Mouse (Mus musculus) ovary, adult 18-20 months (tissue): ENCODE measurements around the gene Gdf15.

Source experiments
- DNase-seq: peaks from one replicate; pipeline ENCODE4 v3.0.0; 2022; ENCODE audit warnings: low spot score, mixed read lengths

Gdf15 gene

DNA sequence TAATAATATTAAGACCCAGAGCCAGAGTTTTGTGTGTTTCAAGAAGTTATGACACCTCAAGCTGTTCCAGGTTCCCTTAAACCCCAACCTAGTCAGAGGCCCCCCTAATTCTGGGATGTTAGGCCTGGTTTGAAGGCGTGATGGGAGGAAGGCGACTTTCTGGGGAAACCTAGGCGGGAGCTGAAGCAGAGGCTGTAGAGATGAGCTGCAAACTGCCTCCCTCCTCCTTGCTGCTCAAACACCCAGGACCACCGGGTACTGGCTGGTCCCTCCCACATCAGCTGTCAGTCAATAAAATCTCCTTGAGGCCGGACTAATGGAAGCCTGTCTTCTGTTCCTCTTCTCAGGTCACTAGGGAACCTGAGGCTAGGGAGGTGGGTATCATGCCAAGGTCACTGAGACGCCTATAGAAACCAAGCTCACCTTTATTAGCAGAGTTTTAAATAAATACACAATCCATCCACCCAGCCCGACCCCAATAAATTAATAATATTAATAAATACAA is 3.2 kb downstream of the Gdf15 start:
- no peak for DNase-seq

DNA sequence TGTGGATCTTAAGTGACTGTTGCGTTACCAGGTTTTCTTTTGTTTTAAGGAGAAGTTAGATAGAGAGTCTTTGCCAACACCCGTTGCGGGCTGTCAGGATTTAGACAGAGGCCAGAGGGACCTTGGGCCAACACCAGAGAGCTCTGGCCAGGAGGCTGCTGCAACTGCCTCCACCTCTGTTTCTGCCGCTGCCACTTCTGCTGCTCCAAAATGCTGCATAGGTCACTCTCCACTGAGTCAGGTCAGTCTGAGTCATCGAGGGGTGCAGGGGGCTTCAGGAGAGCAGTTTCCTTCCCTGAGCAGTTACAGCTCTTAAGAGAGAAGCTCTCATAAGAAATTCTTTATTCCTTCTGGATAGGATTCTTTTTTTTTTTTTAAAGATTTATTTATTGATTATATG is 5.2 kb downstream of the Gdf15 start:
- no peak for DNase-seq

DNA sequence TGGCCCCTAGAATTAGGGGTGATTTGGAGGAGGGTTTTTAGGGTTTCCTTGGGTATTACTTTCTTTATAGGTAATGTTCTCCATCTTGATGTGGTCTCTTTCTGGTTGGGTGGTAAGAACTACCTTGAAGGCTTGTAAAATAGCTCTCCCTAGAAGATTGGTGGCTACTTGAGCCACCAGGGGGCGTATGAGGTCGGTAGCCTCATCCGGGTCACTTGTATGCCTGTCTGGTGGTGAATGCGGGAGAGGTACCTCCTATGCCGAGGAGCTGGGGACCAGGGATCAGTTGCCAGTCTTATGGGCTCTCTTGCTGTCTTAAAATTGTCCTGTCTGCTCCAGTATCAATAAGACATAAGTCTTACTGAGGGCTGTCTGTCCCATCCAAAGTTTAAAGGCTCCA is 7.2 kb downstream of the Gdf15 start:
- no peak for DNase-seq

DNA sequence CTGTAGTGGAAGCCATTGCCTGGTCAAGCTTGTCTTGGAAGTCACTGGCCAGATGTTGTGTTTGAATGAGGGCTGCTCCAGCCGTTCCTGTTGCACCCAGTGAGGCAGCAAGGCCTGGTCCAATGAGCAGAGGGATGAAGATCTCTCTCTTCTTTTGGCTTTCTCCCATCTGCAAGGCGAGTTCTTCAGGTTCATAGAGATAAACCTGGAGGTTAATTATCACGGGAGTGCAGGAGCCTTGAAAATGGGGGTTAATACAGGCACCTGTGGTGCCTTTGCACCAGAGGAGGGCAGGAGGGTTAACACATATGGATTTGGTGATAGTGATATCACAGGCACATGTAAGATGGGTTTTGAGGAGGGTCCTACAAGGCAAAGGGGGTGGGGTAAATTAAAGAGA is 10.0 kb downstream of the Gdf15 start:
- DNase-seq, result no peak

DNA sequence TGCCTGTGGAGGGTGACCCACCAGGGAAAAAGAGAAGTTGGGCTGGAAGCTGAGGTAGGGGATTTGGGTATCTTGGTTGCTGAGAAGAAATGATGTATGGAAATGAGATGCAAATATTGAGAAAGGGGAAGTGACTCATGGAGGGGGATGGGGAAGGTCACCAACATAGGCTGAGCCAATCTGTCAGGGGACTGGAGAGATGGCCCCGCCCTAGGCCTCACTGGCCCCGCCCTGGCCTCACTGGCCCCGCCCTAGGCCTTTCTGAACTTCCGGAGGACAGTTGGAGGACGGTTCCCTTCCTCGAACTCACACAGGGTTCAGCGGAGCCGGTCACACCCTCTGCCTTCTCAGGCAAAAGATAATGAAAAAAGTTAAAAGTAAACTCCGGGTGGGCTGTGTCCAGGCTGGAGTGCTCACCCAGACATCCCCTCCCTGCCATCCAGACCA is 13.3 kb downstream of the Gdf15 start:
- DNase-seq, result no peak

DNA sequence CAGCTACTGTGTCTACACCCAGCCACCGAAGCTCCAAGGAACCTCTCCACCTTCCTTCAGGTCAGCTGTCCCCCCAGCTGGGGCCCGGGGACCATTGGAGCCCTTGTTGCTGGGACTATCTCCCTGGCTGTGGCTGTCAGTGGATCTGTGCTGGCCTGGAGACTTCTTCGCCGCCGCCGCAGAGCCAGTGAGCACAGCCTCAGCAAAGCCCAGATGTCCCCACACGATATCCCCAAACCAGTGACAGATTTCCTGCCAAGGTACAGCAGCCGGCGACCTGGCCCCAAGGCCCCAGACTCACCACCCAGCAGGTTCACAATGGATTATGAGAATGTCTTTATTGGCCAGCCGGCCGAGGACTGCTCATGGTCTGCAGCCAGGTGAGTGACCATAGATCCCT is 14.3 kb downstream of the Gdf15 start:
- DNase-seq, result no peak

DNA sequence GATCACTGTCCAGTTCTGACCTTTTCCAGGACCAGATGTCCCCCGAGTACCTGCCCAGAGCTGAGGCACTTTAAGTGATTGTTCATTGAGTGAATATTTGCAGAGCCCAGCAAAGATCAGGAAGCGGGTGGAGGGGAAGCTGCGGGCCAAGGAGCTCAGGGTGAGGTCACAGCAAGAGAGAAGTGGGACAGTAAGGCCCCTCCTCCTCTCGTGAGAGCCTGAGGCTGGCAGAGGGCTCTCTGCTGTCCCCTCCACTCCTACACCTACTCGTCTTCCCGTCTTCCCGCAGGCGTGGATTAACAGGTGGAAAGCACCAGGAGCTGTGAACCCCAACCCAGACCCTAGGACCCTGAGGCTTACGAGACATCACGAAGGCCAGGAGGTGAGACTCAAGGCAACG is 15.6 kb downstream of the Gdf15 start:
- DNase-seq, result no peak

DNA sequence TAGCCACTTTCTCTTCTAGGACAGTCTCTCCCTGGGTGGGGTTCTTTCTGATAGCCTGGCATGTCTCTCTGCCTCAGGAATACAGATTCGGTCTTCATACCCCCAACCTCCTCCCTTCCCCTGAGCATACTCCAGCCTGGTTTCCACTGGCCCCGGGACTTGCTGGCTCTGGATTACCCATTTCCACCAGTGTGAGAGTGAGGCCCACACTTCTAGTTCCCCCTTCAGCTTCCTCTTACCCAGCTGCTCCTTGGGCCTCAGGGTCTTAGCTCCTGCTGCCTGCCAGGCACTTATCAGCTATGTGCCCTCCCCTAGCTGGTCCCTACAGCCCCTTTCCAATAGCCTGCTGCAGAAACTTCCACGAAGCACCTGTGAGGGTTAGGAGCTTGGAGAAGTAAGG is 16.4 kb downstream of the Gdf15 start, which contains the start of gene Lrrc25:
Lrrc25 (plus strand) TSS at position 262 of the 400 bp plus-strand sequence.
- DNase-seq, result no peak

DNA sequence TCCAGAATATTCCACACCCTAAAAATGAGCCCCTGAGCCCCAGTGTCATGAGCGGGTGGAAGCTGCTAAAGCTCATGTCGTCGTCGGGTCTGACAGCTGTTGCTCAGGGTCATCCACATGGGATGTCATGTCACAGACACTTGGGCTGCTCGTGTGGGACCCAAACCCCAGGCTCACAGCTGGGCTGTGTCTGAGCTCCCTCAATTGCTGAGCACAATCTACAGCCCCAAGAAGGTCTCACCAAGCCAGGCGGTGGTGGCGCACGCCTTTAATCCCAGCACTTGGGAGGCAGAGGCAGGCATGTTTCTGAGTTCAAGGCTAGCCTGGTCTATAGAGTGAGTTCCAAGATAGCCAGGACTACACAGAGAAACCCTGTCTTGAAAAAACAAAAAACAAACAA is 17.0 kb downstream of the Gdf15 start:
- no peak for DNase-seq

DNA sequence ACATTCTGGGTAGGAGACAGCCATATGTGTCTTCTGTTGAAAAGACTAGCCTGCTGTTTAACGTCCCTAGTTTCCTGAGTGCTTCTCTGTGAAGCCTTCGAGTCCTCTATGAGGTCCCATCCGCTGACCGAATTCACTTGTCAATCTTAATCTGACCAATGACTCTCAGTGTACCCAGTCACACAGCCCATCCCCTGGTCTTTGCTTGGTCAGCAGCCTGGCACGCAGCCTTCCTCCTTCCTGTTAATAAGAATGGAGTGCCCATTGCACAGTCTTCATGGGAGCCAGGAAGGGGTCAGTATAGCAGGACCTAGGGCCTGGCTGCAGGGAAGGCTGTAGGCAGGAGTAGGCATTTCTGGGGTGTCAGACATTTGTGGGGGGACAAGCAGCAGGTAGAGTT is 17.8 kb downstream of the Gdf15 start:
- DNase-seq, result no peak

DNA sequence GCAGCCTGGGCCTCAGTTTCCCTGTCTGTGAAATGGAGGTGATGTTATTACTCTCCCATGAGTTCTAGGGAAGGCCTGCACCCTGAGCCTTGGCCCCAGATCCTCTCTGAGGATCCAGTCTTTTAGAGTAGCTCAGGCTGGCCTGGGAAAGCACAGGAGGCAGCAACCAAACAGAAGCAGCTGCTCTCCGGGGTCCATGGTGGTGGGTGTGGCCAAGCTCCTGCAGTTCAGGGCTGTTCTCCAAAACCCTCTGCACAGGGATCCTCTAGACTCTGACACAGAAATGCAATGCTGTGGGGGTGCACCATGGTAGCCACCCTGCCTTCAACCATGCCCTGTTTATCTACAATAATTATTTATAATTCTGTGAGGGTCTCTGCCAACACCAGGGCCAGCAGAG is 18.5 kb downstream of the Gdf15 start:
- no peak for DNase-seq

DNA sequence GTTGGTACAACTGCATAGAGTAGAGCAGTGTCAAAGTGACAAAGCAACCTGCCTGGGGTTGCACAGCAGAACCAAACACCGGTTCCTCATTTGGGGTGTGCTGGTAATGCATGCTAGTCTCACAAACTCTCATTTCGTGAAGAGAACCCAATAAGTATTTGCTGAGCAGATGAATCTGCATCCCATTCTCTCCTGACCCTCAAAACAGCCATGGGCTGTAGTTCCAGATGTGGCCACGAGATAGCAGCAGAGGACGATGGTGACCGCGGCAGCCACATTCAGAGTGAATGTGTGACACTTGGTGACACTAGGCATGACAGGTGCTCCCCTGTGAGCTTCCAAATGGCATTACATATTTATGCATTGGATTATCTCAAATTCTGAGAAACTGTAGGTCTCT is 20.4 kb downstream of the Gdf15 start:
- DNase-seq, result no peak

DNA sequence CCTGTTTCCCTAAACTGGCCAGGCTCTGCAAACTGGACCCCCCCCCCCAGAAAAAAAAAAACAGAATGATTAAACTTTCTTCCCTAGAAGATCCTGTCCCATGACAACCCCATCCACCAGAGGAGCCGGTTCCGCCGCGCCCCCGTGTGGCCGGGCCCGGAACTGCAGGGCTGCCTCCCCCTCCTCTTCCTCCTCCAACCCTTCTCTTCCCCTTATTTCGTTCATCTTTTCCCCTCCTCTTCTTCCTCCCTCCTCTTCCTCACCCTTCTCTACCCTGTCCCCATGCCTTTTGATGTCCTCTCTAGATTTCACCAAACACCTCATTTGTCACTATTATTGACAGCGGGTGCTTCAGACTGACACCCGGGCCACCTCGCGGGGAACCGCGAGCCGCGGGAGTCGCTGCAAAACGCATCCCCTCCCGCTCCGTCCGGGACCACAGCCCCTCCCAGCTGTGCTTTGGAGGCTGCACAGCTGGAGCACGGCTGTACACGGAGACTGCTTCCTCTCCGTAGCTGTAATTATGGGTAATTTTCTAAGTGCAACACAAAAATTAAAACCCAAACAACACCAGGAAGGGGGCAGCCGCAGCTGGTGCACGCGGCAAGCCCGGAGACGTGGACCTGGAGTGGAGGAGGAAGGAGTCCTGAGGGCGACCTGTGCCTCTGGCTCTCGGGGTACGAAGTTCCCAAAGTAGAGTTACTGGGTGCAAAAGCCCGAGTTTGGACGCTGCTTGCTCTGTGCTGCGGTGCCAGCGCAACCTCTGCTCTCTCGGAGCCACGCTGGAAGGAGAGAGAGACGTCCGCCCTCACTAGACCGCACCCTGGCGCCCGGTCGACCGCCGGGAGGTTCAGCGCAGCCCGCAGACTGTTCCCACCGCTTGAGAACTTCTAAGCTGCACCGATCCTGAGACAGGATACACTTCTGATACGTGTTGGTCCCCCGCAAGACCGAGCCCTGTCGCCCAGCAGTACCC is 21.2 kb downstream of the Gdf15 start:
- DNase-seq, result no peak

DNA sequence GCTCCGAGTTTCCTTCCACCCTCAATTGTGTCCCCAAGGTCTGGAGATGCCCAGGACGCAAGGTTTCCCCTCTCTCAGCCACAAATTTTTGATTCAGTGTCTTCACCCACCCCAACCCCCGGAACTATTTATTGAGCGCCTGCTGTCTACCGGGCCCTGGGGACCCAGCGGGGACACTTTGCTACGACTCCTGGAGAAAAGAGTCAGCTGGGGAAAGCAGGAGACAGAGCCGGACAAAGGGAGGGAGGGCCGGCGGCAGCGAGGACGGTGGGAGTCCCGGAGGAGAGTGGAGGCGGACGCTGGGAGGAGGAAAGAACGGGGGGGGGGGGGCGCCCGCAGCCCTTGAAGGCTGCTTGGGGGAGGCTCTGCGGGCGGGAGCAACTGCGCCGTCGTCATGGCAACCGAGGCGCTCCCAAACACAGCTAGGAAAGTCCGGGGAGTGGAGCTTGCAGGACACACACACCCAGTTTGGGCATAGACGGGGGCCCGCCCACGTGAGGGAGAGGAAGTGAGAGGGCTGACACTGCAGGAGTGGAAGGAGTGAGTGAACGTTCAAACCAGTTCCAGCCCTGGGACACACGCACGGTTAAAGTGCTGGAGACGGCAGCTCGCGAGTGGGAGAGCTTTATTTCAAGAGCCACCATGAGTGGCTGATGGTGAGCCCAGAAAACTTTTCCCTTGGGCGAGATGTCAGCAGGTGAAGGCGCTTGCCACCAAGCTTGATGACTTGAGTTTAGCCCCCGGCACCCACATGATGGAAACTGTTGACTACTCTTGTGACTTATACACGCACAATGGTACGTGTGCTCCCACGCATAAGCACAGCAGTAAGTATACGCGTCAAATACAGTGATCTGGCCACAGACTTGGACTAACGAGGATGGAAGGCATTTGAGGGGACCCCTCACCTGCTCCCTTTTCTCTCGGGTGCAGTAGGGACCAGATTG is 22.1 kb downstream of the Gdf15 start:
- DNase-seq, result peak; percentile 94

DNA sequence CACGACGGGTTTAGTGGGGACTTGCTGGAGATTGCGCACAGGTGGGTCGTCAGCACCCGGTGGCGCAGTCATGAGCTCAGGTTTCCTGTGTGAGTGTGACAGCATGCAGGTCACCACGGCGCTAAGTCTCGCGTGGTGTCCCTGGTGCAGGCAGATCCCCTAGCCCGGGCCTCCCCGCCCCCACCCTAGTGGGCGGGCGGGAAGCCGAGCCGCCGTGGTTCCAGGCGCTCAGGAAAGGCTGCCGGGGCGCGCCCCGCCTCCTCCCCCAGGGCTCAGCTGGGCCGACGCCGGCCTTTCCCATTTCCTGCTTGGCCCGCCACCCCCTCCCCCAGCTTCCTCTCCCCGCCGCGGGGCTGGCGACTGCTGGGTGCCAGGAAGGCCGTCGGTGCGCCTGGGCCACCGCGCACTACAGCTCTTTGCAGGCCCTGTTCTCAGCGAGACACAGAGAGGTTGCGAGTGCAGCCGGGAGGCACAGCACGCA is 22.8 kb downstream of the Gdf15 start:
- peak; percentile 84 for DNase-seq

DNA sequence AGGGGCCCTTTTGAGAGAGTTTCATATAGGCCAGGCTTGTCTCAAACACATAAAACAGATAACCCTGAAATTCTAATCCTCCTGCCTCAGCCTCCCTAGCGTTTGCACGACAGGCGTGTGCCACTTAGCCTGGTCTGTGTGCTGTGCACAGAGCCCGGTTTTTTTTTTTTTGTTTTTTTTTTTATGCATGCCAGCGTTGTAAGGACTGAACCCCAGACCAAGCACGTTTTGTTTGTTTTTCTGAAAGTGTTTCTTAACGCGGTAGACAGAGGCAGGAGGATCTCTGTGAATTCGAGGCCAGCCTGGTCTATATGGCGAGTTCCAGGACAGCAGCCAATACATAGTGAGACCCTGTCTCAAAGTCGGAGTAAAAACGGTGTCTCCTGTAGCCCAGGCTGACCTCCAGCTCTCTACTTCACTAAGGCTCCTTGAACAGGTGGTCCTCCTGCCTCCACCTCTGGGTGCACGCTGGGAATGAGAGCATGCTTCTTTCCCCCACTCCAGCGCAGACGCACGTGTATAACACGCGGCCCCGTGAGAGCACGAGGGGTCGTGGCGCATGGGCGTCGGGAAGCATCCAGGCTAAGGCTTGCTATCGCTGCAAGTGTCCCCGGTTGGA is 23.4 kb downstream of the Gdf15 start, which contains the start of gene Ssbp4:
Ssbp4 (minus strand) TSS at position 124 of the 619 bp plus-strand sequence.
- DNase-seq, result no peak

DNA sequence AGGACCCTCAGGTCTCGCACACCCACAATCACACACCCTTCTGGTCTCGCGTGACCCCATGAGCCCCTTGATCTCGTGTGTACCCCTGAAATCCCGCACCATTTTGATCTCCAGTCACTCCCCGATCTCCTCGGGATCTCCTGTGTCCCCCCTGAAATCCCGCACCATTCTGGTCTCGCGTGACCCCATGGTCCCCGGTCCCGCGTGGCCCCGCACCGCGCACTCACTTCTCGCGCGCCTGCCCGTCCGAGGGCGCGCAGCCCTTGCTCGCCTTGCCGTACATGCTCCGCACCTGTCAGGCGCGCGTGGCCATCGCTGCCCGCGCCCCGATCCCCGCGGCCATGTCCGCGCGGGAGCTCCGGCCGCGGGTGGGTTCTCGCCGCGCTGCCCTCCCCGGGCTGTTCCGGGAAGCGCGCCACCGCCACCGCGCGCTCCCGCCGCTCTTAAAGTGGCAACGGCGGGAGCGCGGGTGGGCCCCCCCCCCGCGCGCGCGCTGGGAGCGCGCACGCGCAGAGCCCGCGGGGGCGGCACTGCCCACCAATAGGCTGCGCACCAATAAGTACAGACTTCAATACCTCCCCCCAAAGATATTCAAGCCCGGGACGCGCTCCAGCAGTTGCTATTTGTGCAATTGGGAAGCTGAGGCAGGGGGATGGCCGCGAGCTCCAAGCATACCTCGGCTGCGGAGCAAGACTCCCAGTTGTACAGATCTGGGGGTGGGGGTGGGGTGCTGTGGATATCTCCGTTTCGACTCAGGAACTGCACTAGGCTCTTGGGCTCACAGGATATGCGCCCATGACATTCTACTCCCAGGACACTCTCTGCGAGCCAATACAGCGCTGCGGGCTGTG is 24.1 kb downstream of the Gdf15 start:
- DNase-seq, result no peak

DNA sequence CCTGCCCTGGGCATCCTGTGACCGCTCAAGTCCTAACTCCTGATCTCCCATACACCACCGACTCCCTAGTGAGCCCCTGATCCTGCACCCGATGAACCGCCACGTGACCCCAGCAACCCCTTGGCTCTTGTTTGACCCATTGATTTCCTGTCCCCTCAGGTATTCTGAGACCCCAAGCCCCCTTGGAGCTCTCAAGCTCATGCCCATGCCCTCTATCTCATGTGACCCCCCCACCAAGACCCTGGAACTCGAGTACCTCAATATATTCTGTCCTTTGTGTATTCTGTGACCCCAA is 24.7 kb downstream of the Gdf15 start:
- no peak for DNase-seq

DNA sequence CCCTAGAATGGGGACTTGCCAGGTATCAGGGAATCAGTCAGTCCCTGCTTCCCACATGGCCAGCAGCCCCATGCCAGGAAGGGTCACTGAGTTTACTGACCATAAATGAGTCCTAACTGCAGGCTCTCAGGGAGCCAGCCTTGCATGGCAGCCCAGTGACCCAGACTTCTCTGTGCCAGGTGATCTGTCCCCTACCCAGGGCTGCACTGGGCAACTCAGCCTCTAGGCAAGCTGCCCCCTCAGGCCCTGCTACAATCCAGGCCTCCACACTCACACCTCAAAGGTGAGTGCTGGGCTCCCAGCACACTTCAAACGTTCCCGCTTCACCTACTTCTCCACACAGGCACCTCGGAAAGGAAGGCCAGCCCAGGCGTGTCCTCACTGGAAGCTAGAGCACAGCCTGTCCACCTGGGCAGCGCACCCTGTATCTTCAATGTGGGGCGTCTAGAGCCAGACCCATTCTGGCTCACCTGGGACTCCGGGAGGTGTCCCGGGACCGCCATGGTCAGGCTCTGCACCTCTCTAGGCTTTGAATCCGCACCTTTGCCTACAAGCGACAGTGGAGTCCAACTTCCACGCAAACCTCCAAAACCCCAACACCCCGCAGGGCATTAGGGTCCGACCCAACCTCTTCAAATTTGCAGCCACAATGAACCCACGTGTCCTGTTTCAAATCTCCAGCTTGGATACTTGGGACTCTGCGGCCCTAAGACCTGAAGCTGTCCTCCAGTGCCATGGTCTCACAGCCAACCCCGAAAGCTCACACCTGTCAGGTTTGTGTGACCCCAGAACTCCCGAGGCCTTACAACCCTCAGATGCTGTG is 25.3 kb downstream of the Gdf15 start:
- DNase-seq, result no peak
